Comparison of ENCODE assay signal across 13 mouse cellular contexts in the genomic region with DNA sequence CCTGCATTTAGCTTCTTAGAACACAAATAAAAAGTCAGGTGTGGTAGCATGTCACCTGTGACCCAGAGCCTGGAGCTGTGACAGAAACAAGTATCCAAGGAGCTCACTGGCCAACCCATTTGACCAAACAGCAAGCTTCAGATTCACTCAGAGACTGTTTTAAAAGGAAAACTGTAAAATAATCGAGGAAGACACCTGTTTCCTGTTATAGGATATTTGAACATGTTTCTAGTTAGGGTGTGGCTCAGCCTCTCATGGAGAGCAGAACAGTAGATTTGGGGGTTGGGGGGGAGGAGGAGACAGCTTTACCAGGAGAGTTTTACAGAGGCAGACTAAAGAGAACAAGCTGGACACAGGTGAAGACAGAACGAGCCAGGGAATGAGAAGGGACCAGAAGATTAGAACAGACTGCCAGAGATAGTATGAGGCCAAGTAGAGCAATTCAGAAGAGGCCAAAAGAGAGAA.
DNase-seq lines count a peak whose midpoint lies in the region; ATAC-seq and TF ChIP-seq lines count a peak whose summit lies in the region.
"Had no signal": no experiment of that assay in that cellular context is flagged by ENCODE, and none has a peak within 500 bp of the region (broad histone marks: within the 10 kb centered on the region; RNA-seq: fewer than 3 reads in every experiment).

No protein-coding gene starts in this region.

- no peak for DNase-seq in lung, adult 2 months
- peak; percentile 18 for DNase-seq in CD4-positive, CD25-positive, alpha-beta regulatory T cell, adult 2 months (ENCODE audit: low read depth, low spot score)
- peak; percentile 13 for DNase-seq in NIH3T3 (ENCODE audit: low read depth)
- no peak for DNase-seq in kidney, adult 2 months
- DNase-seq in midbrain, embryonic 11.5 days (ENCODE audit: low spot score, missing footprints): no peak
- DNase-seq: kidney, postnatal 10 days; layer of hippocampus, postnatal 36 days had no signal

- H3K9me3 ChIP-seq in lung, embryonic 16.5 days (ENCODE audit: control insufficient read depth, low read length): no peaks in the 10 kb centered on the region
- no peaks in the 10 kb centered on the region for H3K9me3 ChIP-seq in midbrain, embryonic 11.5 days (ENCODE audit: control insufficient read depth, low read length)
- H3K9me3 ChIP-seq: liver, embryonic 15.5 days; midbrain, embryonic 10.5 days had no signal

- TF ChIP-seq POLR2A in lung, adult 2 months (IDR thresholded peaks at IDR 0.05; ENCODE audit: borderline replicate concordance, extremely low read depth, low read depth, low read length): no peak
- TF ChIP-seq POLR2A in kidney, adult 2 months (IDR thresholded peaks at IDR 0.05; ENCODE audit: low read depth, low read length): no peak

- ATAC-seq in lung, embryonic 16.5 days (ENCODE audit: low read depth): peak; percentile 24; the same call in 1 of the 2 replicates
- ATAC-seq in megakaryocyte progenitor cell, adult 5-6 weeks (replicated peaks; ENCODE audit: poor library complexity): peak; percentile 60
- no peak for ATAC-seq in midbrain, embryonic 11.5 days (ENCODE audit: low FRiP score)
- ATAC-seq: Patski had no signal

- H3K27me3 ChIP-seq in lung, embryonic 16.5 days (ENCODE audit: control insufficient read depth, insufficient read depth, low read depth, low read length): no peaks in the 10 kb centered on the region
- 0 out of 2 replicates have a peak, but pooled peaks cover 1% of the 10 kb centered on the region for H3K27me3 ChIP-seq in kidney, adult 2 months (replicated peaks; ENCODE audit: control insufficient read depth, insufficient read depth, low read length)
- no peaks in the 10 kb centered on the region for H3K27me3 ChIP-seq in midbrain, embryonic 11.5 days (ENCODE audit: control insufficient read depth, insufficient read depth, low read length)
- H3K27me3 ChIP-seq: liver, embryonic 15.5 days; Patski had no signal

- 28% methylated on average over 2 of the region's 2 CpGs for WGBS in lung, embryonic 16.5 days
- WGBS in lung, adult 2 months: 13% methylated on average over 2 of the region's 2 CpGs
- WGBS in kidney, adult 2 months: 35% methylated on average over 2 of the region's 2 CpGs
- 77% methylated on average over 2 of the region's 2 CpGs for WGBS in midbrain, embryonic 11.5 days

- no peak for TF ChIP-seq CTCF in lung, adult 2 months (IDR thresholded peaks at IDR 0.05; ENCODE audit: insufficient read depth, low read length)
- no peak for TF ChIP-seq CTCF in kidney, adult 2 months (conservative IDR thresholded peaks at IDR 0.05; ENCODE audit: insufficient read depth, insufficient read length, low read depth, low read length)

- no peak overlapping the region for H3K27ac ChIP-seq in lung, embryonic 16.5 days (ENCODE audit: low read length)
- H3K27ac ChIP-seq in kidney, adult 2 months (ENCODE audit: insufficient read depth, low read depth, low read length): no peak overlapping the region
- H3K27ac ChIP-seq in midbrain, embryonic 11.5 days (ENCODE audit: low read depth, low read length): no peak overlapping the region
- H3K27ac ChIP-seq: hindbrain, postnatal 0 days; liver, embryonic 15.5 days; midbrain, embryonic 10.5 days had no signal

- H3K36me3 ChIP-seq in lung, embryonic 16.5 days (ENCODE audit: control insufficient read depth, insufficient read depth, low read length): no peaks in the 10 kb centered on the region
- no peaks in the 10 kb centered on the region for H3K36me3 ChIP-seq in kidney, adult 2 months (ENCODE audit: control insufficient read depth, insufficient read depth, low read length)
- H3K36me3 ChIP-seq in midbrain, embryonic 11.5 days (ENCODE audit: control insufficient read depth, insufficient read depth, low read length): no peaks in the 10 kb centered on the region
- H3K36me3 ChIP-seq: liver, embryonic 15.5 days; midbrain, embryonic 10.5 days had no signal

- H3K4me2 ChIP-seq in lung, embryonic 16.5 days (ENCODE audit: low read depth, low read length): no peak overlapping the region
- H3K4me2 ChIP-seq in midbrain, embryonic 11.5 days: no peak overlapping the region
- H3K4me2 ChIP-seq: liver, embryonic 15.5 days had no signal

- H3K9ac ChIP-seq in lung, embryonic 16.5 days (ENCODE audit: low read length): no peak overlapping the region
- no peak overlapping the region for H3K9ac ChIP-seq in midbrain, embryonic 11.5 days (ENCODE audit: low read length)
- H3K9ac ChIP-seq: liver, embryonic 15.5 days had no signal

- H3K4me1 ChIP-seq in lung, embryonic 16.5 days (replicated peaks; ENCODE audit: control insufficient read depth, insufficient read depth, low read length): peaks cover 4% of the 10 kb centered on the region; the same call in 1 of the 2 replicates
- no peaks in the 10 kb centered on the region for H3K4me1 ChIP-seq in lung, adult 2 months (ENCODE audit: control insufficient read depth, insufficient read depth, low read length)
- H3K4me1 ChIP-seq in kidney, adult 2 months (ENCODE audit: control insufficient read depth, insufficient read depth, low read length): no peaks in the 10 kb centered on the region; the same call in 1 of the 2 replicates
- H3K4me1 ChIP-seq in midbrain, embryonic 11.5 days (ENCODE audit: control insufficient read depth, insufficient read depth, low read length): 0 out of 2 replicates have a peak, but pooled peaks cover 2% of the 10 kb centered on the region
- H3K4me1 ChIP-seq: liver, embryonic 15.5 days had no signal

- no peak overlapping the region for H3K4me3 ChIP-seq in lung, embryonic 16.5 days (ENCODE audit: low read length)
- H3K4me3 ChIP-seq in lung, adult 2 months (replicated peaks; ENCODE audit: extremely low read depth, low read depth, low read length): no peak overlapping the region
- no peak overlapping the region for H3K4me3 ChIP-seq in kidney, adult 2 months (ENCODE audit: insufficient read depth, low read depth, low read length)
- H3K4me3 ChIP-seq in midbrain, embryonic 11.5 days (ENCODE audit: low read depth, low read length): no peak overlapping the region
- H3K4me3 ChIP-seq: liver, embryonic 15.5 days; midbrain, embryonic 10.5 days had no signal

Comparison
In these comparisons a context has a peak if more than half of its experiments do, and no peak if none do; other contexts are left out.
1. DNase-seq: peak in CD4-positive, CD25-positive, alpha-beta regulatory T cell, adult 2 months (single experiment) and NIH3T3 (single experiment); none in lung, adult 2 months (single experiment), kidney, adult 2 months (single experiment) and midbrain, embryonic 11.5 days (single experiment).